ENCODE assay signal across 8 mouse cellular contexts in the genomic region with DNA sequence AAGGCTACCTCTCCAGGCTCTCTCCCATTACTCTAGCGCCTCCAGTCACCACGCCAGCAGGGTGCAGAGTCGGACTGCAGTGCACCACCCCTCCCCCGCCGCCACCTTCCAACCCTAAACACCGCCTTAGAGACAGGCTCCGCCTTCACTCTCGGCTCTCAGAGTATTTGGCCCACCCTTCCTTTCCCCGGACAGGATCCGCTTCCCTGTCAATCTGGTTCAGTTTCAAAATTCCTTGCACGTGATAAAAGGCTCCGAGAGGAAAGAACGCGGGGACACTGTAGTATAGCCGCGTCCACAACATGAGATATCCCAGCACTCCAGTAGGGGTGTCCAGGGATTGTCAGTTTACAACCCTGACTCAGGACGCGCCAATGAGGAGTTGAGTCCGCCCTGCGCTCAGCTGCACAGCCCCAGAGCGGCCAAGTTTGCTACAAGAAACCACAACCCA. TPM values are rescaled to one million over a fixed set of nuclear protein-coding genes. Genes with fewer than 3 reads are reported as not detected.
DNase-seq lines count a peak whose midpoint lies in the region; ATAC-seq lines count a peak whose summit lies in the region.

No protein-coding gene starts in this region.

- under 1% methylated on average over 21 of the region's 21 CpGs for WGBS in embryonic facial prominence, embryonic 14.5 days

- H3K4me2 ChIP-seq in embryonic facial prominence, embryonic 14.5 days (ENCODE audit: low read depth, low read length), result peak overlapping the region; percentile 82

- peak overlapping the region; percentile 59 for H3K4me3 ChIP-seq in embryonic facial prominence, embryonic 14.5 days (ENCODE audit: low read depth, low read length)

- H3K27me3 ChIP-seq in embryonic facial prominence, embryonic 14.5 days (replicated peaks; ENCODE audit: control insufficient read depth, insufficient read depth, low read length), result peaks cover 10% of the 10 kb centered on the region

- H3K9ac ChIP-seq in embryonic facial prominence, embryonic 14.5 days (ENCODE audit: low read depth, low read length), result peak overlapping the region; percentile 73

- peaks cover 11% of the 10 kb centered on the region for H3K36me3 ChIP-seq in embryonic facial prominence, embryonic 14.5 days (ENCODE audit: control insufficient read depth, insufficient read depth, low read length)

- ATAC-seq in embryonic facial prominence, embryonic 14.5 days (ENCODE audit: low read depth), result peak; percentile 87
- peak; percentile 85 for ATAC-seq in megakaryocyte progenitor cell, adult 5-6 weeks (replicated peaks; ENCODE audit: poor library complexity)

- intact Hi-C loops in left cerebral cortex, postnatal 25 days (cut with DNase I), result loop anchor here (2.0 to 5.0 kb wide), 2 partner anchors 155 to 506 kb away; no protein-coding TSS in a partner anchor

- DNase-seq in adrenal gland, postnatal 4 days (ENCODE audit: low spot score in 2 of 2), result peak; percentile 68 to 76
- peak; percentile 95 for DNase-seq in embryonic facial prominence, embryonic 14.5 days (ENCODE audit: low spot score)
- peak; percentile 94 to 96 for DNase-seq in heart, adult 18-20 months
- peak; percentile 93 for DNase-seq in kidney, adult 18-20 months
- peak; percentile 62 to 66 for DNase-seq in left cerebral cortex, postnatal 25 days (ENCODE audit: low spot score in 2 of 2)
- peak; percentile 64 for DNase-seq in right cerebral cortex, postnatal 4 days
- DNase-seq in B cell, adult 2 months, result no peak

- no peaks in the 10 kb centered on the region for H3K9me3 ChIP-seq in embryonic facial prominence, embryonic 14.5 days (ENCODE audit: control insufficient read depth, low read length)

- peaks cover 10% of the 10 kb centered on the region; the same call in 1 of the 2 replicates for H3K4me1 ChIP-seq in embryonic facial prominence, embryonic 14.5 days (ENCODE audit: control insufficient read depth, insufficient read depth, low read length)

- H3K27ac ChIP-seq in embryonic facial prominence, embryonic 14.5 days (replicated peaks; ENCODE audit: low read depth, low read length), result peak overlapping the region; percentile 78

RNA-seq across cellular contexts. Expression of gene Adamts9, which starts 2.0 kb away (rescaled TPM):
- 10 to 100 TPM; 47.3 to 52.0 TPM for total RNA-seq in adrenal gland, postnatal 4 days (2021)
- polyA plus RNA-seq in embryonic facial prominence, embryonic 14.5 days (2014; fragmentation: Nextera tagmentation; extraction: Ambion mirVana), result 6.9 and 8.2 TPM in 2 replicates
- total RNA-seq in heart, adult 18-20 months (2021), result 10 to 100 TPM; 11.6 to 13.9 TPM
- 1 to 10 TPM; 2.9 to 3.0 TPM for total RNA-seq in left cerebral cortex, postnatal 25 days (2021)
- not detected in 2 replicates for total RNA-seq in megakaryocyte progenitor cell, adult 5-6 weeks (2015)
- total RNA-seq in megakaryocyte progenitor cell, adult 5-6 weeks (2017), result not detected in 2 replicates

Comparison
In these comparisons a context has a peak if more than half of its experiments do, and no peak if none do; other contexts are left out.
1. DNase-seq: peak in adrenal gland, postnatal 4 days (2 of 2), embryonic facial prominence, embryonic 14.5 days (single experiment), heart, adult 18-20 months (2 of 2), kidney, adult 18-20 months (single experiment), left cerebral cortex, postnatal 25 days (2 of 2) and right cerebral cortex, postnatal 4 days (single experiment); none in B cell, adult 2 months (0 of 2).